Mouse (Mus musculus): ENCODE data around the gene Bora.

GRCm38 (mm10) chr14:99036039-99036438 lies 10.0 kb upstream of the Bora start:
- no peak for TF ChIP-seq POLR2A (IDR thresholded peaks at IDR 0.05; ENCODE audit: borderline replicate concordance, extremely low read depth, low read depth, low read length)
- TF ChIP-seq CTCF (IDR thresholded peaks at IDR 0.05; ENCODE audit: insufficient read depth, low read length) = no peak
